Mouse (Mus musculus): ENCODE measurements around the gene Wwc1.

Gene Wwc1

DNA sequence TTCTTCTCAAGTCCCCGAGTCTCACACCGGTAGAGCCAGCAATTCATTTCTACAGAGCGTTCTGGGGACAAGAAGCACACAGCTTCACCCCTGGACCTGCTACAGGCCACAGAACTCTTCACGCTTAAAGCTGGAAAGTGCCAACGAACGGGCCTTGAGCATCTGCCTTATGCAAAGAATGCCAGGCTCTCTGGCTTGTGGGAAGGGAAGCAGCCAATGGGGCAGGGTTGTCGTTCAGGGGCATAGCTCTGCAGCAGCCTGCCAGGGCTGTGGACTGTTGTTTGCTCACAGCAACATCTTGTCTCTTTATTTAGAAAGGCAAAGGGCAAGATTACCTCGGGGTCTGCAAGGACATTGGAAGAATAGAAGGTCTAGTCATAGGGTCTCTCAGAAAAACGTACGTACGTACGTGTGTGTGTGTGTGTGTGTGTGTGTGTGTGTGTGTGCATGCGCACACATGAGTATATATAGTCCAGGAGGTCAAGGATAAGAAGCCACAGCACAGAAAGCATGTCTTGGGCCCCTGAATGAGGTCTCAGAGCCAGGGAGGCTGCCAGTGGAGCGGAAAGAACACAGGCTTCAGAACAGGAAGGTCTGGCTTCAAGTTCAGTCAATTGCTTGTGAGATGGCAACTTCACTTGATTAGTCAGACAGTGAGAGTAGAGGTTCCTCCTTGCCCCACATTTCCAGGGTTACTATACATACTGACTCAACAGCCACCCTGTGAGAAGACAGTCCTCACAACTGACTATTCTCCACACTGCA, 48.0 kb downstream of the Wwc1 start:
- no peak for DNase-seq

GRCm38 (mm10) chr11:35930511-35931060, 49.7 kb downstream of the Wwc1 start:
- no peak for DNase-seq

DNA sequence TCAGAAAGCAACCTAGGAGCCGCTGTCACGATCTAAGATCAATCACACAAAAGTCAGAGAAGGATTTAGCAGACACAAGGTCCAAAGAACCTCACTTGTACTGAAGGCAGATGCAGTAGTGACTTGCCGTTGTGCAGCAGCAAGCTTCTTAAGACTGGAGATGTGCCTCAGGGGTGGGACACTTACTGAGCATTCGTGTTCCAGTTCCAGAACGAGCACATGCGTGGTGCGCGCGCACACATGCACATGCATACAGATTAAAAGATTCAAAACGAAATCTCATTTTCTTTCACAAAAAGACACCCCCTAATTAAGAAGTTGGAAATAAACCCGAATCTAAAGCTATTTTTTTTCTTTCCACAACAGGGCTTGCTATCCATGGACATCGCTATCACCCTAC, 51.9 kb downstream of the Wwc1 start:
- DNase-seq: no peak

DNA sequence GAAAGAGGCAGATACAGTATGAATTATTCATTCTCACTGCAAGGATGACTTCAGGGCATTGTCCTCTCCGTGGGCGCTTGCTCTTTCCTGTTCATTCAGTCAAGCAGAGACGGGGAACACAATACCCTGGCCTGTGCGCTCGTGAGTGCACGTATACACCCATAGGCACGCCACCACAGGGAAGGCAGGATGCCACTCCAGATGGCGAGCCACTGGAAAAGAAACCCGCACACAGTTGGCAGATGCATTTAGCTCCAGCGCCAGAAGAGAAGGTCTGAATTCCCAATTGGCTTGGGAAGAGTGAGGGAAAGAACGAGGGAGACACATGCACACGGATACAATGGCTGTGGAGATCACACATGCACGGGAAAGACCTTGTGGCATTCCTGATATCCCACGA, 53.0 kb downstream of the Wwc1 start:
- peak; percentile 54 for DNase-seq

DNA sequence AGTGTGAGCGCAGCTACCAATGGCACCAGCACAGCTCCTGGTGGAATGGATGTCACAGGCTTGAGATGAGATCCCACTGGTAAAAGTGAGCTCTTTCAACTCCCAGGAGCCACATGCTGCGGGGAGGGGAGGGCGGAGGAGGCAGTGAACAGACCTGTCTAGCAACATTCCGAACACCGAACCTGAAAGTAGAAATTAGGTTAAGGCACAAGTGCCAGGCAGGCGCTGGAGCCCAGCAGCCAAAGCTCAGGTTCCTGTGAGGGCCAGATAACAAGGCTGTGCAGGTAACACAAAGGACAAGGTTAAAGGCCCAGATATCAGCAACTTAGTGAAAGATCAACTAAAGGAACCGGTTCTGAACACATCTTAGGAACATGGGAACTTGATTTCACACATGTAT, 54.7 kb downstream of the Wwc1 start:
- DNase-seq: no peak

- DNase-seq: no peak
These were observed 58.0 kb downstream of the Wwc1 start for GRCm38 (mm10) chr11:35922205-35922873.

DNA sequence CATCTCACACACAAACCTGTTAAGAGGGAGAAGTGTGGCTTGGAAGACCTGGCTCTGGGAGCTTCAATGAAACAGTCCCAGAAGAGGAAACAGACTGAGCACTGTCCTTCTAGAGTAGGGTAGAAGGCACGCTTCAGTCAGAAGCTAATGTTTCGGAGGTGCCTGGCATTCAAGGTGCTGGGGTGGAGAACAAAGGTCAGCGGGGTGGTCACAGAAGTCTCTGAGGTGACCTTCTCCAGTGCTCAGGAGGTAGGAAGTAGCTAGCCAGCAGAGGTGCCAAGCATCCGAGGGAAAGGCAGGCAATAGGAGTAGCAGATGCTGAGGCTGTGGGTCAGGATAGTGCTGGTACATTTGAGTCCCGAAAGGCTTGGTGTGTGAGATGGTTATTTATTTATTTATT, 59.6 kb downstream of the Wwc1 start:
- DNase-seq: no peak

DNA sequence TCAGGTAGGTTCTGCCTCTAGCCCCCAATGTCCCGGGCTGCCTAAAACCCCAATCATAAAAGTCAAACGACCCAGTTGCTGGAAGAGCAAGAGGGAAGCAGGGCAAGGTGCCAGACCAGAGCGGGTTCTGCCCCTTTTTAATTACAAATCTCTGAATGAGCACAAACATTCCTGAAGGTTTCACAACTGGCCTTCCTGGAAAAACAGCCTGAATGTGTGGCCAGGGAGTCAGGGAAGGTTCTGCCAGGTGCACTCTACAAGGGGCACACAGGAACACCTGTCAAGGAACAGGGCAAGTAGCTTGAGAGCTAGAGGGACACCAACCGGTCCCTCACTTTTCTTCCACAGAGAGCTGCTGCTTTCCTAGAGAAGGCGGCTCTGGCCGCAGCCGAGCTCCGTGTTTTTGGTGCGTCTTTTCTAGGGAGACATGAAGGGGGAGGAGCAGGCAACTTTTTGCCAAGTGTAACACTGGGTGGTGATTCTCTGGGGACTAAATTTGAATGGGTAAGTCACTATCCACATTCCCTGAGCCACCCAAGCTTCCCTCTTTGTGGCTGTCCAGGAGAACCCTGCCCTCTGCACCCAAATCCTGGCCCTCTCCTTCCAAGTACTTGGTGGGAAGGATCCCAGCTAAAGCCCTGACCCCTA, 60.3 kb downstream of the Wwc1 start:
- DNase-seq: no peak

- DNase-seq: no peak
These were observed 60.9 kb downstream of the Wwc1 start for GRCm38 (mm10) chr11:35919383-35919782.

DNA sequence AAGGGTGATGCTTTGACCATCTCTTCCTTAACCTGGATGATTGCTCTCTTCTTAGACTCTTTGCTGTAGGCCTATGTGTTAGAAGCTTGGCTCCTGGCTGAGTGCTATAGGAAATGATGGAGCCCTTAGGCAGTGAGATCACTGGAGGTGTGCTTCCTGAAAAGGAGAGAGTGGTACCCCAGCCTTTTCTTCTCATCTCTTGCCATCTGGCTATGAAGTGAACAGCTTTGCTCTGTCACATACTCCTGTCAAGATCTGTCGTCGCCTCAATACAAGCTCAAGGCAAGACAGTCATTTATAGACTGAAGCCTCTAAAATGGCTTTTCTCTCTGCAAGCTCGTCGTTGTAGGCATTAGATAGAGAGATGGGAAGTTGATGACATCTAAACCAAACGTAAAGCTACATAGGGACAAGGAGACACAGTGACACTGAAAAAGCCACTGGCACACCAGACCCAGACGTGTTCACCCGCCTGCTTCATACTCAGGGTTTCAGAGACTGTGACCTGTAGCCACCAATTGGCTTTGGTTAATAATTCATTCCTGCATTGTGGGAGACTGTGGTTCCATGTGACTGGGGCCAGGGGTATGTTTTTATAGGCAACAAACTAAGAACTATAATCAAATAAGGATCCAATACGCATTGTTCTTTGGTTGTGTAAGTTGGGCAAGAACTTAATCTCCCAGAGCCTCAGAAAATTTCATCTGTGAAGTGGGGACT, 63.7 kb downstream of the Wwc1 start:
- DNase-seq: no peak

DNA sequence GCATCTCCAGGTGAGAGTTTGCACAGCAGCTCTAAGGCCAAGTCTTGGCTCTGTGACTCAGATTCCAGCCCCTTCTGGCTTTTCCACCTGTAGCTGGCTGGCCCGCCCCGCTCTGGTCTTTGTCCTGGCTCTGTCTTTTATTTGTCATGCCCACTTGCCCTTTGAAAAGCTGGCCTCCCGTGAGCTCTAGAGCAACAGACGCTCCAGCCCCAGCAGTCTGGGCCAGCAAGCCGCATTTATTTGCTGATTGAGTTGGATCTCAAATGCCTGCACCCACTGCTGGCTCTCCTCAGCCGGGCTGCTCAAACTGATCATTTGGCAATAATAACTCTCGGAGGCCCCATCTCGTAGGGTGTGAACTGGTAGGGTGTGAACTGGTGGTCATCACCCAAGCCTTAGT, 64.8 kb downstream of the Wwc1 start:
- DNase-seq: no peak

DNA sequence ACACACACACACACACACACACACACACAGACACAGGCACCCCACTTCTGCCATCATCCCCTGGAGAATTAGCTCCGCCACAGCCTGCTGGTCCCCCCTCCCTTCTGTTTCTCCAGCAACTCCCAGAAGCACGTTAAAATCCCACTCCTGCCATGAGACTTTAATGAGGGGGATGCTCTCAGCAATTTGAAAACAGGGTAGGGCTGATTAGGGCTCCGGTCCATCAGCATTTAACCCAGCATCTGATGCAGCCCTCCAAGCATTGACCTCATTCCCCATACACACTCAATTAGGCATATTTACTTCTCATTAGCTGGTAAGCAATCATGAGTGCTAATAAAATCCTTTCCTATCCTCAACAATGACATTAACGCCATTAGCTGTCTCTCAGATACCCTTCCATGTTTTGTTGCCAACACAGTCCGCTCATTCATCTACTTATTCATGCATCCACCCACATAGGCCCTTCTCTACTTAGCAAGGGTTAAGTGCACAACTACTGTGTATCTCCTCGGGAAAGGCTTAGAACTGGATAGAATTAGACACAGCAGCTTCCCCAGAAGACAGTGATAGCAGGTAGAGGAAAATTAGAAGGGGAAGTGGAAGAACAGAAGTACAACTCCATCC, 66.8 kb downstream of the Wwc1 start:
- no peak for DNase-seq

GRCm38 (mm10) chr11:35904955-35905550, 75.3 kb downstream of the Wwc1 start:
- no peak for DNase-seq

DNA sequence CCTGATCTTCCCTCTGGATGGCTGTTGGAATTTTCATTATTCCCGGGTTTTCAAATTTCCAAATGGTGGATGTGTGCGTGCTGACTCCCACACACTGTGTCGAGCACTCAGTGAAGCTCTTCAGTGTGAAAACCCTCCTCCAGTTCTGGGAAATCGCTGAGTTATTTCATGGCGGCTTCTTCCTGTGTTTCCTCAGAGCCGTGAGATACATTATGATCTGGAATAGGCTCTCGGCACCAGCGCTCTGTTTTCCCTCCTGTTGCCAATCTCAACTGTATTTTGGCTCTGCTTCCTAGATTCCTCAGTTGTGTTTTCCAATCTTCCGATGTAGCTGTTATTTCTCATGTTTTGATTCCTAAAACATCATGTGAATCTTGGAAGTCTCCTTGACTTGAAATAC, 77.2 kb downstream of the Wwc1 start:
- peak; percentile 27 for DNase-seq

DNA sequence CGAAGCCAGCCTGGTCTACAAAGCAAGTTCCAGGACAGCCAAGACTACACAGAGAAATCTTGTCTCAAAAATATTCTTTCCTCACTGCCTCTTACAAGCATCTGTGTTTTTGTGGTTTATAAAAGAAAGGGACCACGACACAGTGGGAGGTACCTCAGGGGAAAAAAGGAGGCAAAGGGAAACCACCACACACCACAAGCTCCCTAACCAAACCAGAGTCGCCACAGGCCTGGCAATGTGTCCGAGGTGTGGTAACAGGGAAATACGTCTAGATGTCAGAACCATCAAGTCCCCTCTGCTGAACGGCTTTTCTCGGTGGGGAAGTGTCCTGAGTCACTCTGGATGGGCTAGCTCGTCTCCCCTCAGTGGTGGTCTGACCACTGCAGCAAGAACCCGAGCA, 80.4 kb downstream of the Wwc1 start:
- DNase-seq: no peak

GRCm38 (mm10) chr11:35893454-35893853, 86.9 kb downstream of the Wwc1 start:
- DNase-seq: no peak

DNA sequence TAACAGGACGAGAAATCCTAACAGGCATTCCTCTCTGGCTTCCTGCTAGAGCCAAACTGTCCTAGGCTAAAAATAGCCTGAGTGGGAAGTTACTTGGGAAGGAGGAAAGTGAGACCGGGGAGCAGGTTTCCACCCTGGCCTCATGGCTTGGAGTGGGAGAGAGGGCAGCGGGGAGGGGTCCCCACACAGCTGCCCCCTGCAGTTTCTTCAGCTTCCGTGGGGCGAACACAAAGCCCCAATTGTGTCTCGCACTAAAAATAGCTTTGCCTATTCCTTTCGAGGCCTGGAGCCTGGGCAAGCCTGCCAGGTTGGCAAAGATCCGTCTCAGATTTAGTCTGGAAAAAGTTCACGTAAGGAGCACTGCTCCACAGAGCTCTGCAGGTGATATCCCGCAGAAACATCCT, 87.3 kb downstream of the Wwc1 start:
- DNase-seq: peak; percentile 35

DNA sequence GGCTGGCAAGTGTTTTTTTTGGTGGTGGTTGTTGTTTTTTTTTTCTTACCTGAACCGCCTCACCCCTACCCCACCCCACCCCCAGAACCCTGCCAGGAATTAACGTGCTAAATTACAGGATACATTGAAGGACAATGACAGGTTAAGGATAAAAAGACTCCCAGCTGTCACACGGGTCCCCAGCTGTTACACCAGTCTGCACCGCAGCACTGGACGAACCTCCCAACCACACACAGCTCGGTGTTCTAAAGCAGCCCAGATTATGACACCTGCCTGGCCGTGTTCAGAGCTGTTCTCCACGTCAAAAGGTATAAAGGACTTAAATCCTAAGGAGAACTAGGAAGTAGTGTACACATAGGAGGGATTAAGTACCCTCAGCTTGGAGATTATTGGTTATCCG, 88.0 kb downstream of the Wwc1 start:
- no peak for DNase-seq

GRCm38 (mm10) chr11:35888790-35889189, 91.5 kb downstream of the Wwc1 start:
- DNase-seq: peak; percentile 29

- no peak for DNase-seq
These were observed 97.5 kb downstream of the Wwc1 start for GRCm38 (mm10) chr11:35882777-35883176.

- no peak for DNase-seq
These were observed 101.8 kb downstream of the Wwc1 start for GRCm38 (mm10) chr11:35878559-35878897.

All from layer of hippocampus, adult 9-11 months (tissue).